Mouse (Mus musculus) lung, embryonic 15.5 days (tissue): ENCODE measurements at regions not wholly inside any gene's neighbourhood (a gene's known extent, or its start where the extent isn't known, plus 50 kb on each side); places are given as distances from the start of the nearest gene placed in this dataset.

Experiments used
- ATAC-seq: fragments of 200-750 bp; cut with Nextera tagmentation; 2 replicates; pipeline ENCODE4 v1.8.0; 2017; ENCODE audit warnings: moderate number of reproducible peaks, borderline replicate concordance; ENCODE audit not compliant: low FRiP score, low TSS enrichment; ENCODE audit errors: extremely low read depth
- H3K27ac ChIP-seq: fragments of 300-500 bp; sonication (generic); 2 replicates; pipeline ENCODE4 v1.5.1; 2015; ENCODE audit warnings: moderate library complexity, mild to moderate bottlenecking, inconsistent platforms
- H3K27me3 ChIP-seq: fragments of 300-500 bp; sonication (generic); 2 replicates; pipeline ENCODE4 v1.6.1; 2015; ENCODE audit warnings: inconsistent platforms
- H3K36me3 ChIP-seq: fragments of 300-500 bp; sonication (generic); 2 replicates; pipeline ENCODE4 v1.6.1; 2015; ENCODE audit warnings: inconsistent platforms
- H3K4me1 ChIP-seq: fragments of 300-500 bp; sonication (generic); 2 replicates; pipeline ENCODE4 v1.6.1; 2015; ENCODE audit warnings: inconsistent platforms
- H3K4me2 ChIP-seq: fragments of 300-500 bp; sonication (generic); 2 replicates; pipeline ENCODE4 v1.6.1; 2015; ENCODE audit warnings: inconsistent platforms, mild to moderate bottlenecking, moderate library complexity
- H3K4me3 ChIP-seq: fragments of 300-500 bp; sonication (generic); 2 replicates; pipeline ENCODE4 v1.5.1; 2015; ENCODE audit warnings: mild to moderate bottlenecking, inconsistent platforms
- H3K9ac ChIP-seq: fragments of 300-500 bp; sonication (generic); 2 replicates; pipeline ENCODE4 v1.6.1; 2015; ENCODE audit warnings: inconsistent platforms
- H3K9me3 ChIP-seq: fragments of 300-500 bp; sonication (generic); 2 replicates; pipeline ENCODE4 v1.6.1; 2016; ENCODE audit warnings: inconsistent platforms
- WGBS: fragments of 180-500 bp; shearing (Covaris S2); methylation state at CpG from one replicate; pipeline ENCODE4 v1.1.7; 2015; 5-methylcytosine and 5-hydroxymethylcytosine counted together

- Histone ChIP-seq H3K9me3 (no peaks in the 10 kb centered on the region), H3K27ac (no peak overlapping the region), H3K4me2 (no peak overlapping the region), H3K27me3 (no peaks in the 10 kb centered on the region), H3K4me3 (no peak overlapping the region), H3K4me1 (no peaks in the 10 kb centered on the region), H3K9ac (no peak overlapping the region), H3K36me3 (no peaks in the 10 kb centered on the region)
- ATAC-seq: no peak
- WGBS: 62% methylated on average over 4 of the region's 4 CpGs
Observed at GRCm38 (mm10) chr8:49282401-49282800, 438.6 kb upstream of the Tenm3 start.

DNA sequence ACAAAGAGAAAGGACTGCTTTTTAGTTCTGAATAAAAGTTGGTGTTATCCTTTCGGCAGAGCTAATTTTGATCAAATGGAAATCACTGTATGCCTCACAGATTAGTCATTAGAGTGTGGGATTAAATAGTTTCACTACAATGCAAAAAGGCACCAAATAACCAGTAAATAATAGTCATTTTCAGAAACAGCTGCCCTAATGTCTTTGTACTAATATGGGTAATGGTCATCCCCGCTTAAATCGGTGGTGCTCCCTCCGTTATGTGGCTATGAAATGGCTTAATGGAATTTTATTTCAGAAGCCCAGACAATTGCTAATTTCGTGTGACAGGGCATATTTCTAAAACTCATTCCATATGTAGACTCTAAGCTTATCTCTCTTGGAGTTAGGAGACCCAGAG lies 437.5 kb upstream of the Tenm3 start:
- Histone ChIP-seq H3K9ac (no peak overlapping the region), H3K4me1 (no peaks in the 10 kb centered on the region), H3K4me2 (no peak overlapping the region), H3K36me3 (no peaks in the 10 kb centered on the region), H3K27me3 (no peaks in the 10 kb centered on the region), H3K27ac (no peak overlapping the region), H3K9me3 (no peaks in the 10 kb centered on the region), H3K4me3 (no peak overlapping the region)
- no peak for ATAC-seq
- 78% methylated on average over 5 of the region's 5 CpGs for WGBS

DNA sequence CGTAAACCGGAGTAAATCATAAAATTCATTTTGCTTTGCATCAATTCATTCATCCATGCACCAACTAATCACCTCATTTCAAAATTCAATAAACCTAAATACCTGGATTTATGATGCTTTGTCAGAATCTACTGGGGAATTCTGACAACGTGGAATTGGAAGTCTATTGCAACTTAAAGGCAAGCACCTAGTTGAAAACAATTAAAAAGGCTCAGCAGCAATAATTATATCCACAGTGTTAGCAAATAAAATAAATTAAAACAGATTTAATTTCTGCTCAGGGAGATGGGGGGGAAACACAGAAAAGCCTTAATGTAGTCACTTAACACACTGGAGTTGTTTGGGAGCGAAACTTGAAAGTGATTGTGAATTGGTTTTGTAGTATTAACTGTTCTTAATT lies 430.3 kb upstream of the Tenm3 start:
- no peaks in the 10 kb centered on the region for H3K36me3 ChIP-seq
- no peak for ATAC-seq
- no peaks in the 10 kb centered on the region for H3K9me3 ChIP-seq
- WGBS: 80% methylated on average over 4 of the region's 4 CpGs
- no peak overlapping the region for H3K4me3 ChIP-seq
- H3K4me1 ChIP-seq: no peaks in the 10 kb centered on the region
- no peak overlapping the region for H3K4me2 ChIP-seq
- no peak overlapping the region for H3K9ac ChIP-seq
- H3K27me3 ChIP-seq: no peaks in the 10 kb centered on the region
- H3K27ac ChIP-seq: no peak overlapping the region

GRCm38 (mm10) chr8:49273109-49273508 lies 429.4 kb upstream of the Tenm3 start:
- no peaks in the 10 kb centered on the region for H3K27me3 ChIP-seq
- H3K9me3 ChIP-seq: no peaks in the 10 kb centered on the region
- H3K9ac ChIP-seq: no peak overlapping the region
- no peak overlapping the region for H3K27ac ChIP-seq
- no peak overlapping the region for H3K4me3 ChIP-seq
- H3K4me1 ChIP-seq: no peaks in the 10 kb centered on the region
- no peaks in the 10 kb centered on the region for H3K36me3 ChIP-seq
- no peak for ATAC-seq
- H3K4me2 ChIP-seq: no peak overlapping the region
- 97% methylated on average over 1 of the region's 1 CpGs for WGBS

DNA sequence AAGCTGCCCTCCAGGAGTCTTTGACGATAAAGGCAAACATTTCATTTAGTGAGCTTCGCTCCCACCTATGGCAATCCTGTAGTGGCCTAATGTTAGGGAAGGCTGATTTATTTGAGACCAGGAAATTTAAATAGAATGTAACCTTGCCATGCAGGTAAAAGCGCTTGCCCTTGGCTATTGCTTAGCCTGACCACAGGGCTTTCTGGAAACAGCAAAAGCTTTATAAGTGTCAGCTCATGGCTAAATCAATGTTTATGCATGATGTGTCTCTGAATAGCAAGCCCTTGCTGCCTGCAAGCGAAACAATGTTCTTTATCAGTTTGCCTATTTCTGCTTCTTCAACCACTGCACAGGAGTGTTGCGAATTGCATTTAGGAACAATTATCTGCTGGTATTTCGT lies 419.7 kb upstream of the Tenm3 start:
- no peaks in the 10 kb centered on the region for H3K9me3 ChIP-seq
- WGBS: 72% methylated on average over 6 of the region's 6 CpGs
- H3K4me3 ChIP-seq: no peak overlapping the region
- H3K36me3 ChIP-seq: no peaks in the 10 kb centered on the region
- ATAC-seq: no peak
- no peaks in the 10 kb centered on the region for H3K27me3 ChIP-seq
- no peak overlapping the region for H3K4me2 ChIP-seq
- H3K4me1 ChIP-seq: no peaks in the 10 kb centered on the region
- no peak overlapping the region for H3K9ac ChIP-seq
- H3K27ac ChIP-seq: no peak overlapping the region

- no peak for ATAC-seq
- WGBS: 83% methylated on average over 3 of the region's 3 CpGs
- H3K4me1 ChIP-seq: no peaks in the 10 kb centered on the region
- no peak overlapping the region for H3K9ac ChIP-seq
- no peaks in the 10 kb centered on the region for H3K9me3 ChIP-seq
- H3K36me3 ChIP-seq: no peaks in the 10 kb centered on the region
- no peak overlapping the region for H3K4me3 ChIP-seq
- H3K27me3 ChIP-seq: no peaks in the 10 kb centered on the region
- H3K4me2 ChIP-seq: no peak overlapping the region
- no peak overlapping the region for H3K27ac ChIP-seq
Observed at GRCm38 (mm10) chr8:49262797-49263196, 419.0 kb upstream of the Tenm3 start.

DNA sequence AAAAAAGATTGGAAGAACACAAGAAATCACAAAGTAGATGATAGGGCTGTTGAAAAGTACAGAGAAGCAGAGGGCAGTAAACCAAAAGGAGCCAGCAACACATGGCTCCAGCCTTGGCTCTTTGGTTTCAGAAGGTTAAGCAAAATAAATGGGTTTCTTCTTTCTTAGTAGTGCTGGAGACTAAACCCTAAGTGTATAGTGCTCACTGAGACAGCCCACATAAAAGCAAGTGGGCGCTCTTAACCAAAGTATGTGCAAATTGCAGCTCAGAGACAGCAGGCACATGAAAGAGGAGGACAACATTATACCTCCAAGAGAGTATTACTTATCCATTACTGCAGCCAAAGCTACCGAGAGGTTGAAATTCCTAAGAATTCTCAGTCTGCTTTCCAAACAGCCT lies 412.2 kb upstream of the Tenm3 start:
- Histone ChIP-seq H3K9ac (no peak overlapping the region), H3K36me3 (no peaks in the 10 kb centered on the region), H3K9me3 (no peaks in the 10 kb centered on the region), H3K4me1 (no peaks in the 10 kb centered on the region), H3K4me2 (no peak overlapping the region), H3K4me3 (no peak overlapping the region), H3K27me3 (no peaks in the 10 kb centered on the region), H3K27ac (no peak overlapping the region)
- WGBS: 60% methylated on average over 2 of the region's 2 CpGs
- no peak for ATAC-seq

DNA sequence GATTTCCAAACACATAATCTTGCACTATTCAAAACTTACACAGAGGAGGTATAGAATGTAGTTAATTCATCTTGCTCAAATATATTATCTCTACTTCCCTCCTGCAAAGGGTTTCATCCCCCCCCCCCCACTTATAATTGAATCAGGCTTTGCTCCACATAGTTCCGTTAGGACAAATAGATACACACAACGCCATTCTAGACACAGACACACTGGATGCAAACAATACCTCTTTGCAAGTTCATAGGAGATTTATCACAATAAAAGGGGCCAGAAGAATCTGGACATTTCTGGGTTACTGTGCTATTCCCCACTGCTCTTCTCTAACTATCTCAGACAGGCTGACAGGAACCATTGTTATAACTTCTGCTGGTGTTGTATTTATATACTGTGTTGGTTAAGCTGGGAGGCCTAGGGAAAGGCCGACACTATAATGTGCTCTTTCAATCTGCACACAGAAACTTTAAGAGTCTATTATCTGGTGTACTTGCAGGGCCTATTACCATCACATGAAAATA lies 410.6 kb upstream of the Tenm3 start:
- H3K27me3 ChIP-seq: no peaks in the 10 kb centered on the region
- no peak for ATAC-seq
- H3K36me3 ChIP-seq: no peaks in the 10 kb centered on the region
- no peaks in the 10 kb centered on the region for H3K9me3 ChIP-seq
- H3K4me3 ChIP-seq: no peak overlapping the region
- WGBS: 69% methylated on average over 3 of the region's 3 CpGs
- H3K4me1 ChIP-seq: no peaks in the 10 kb centered on the region
- H3K4me2 ChIP-seq: no peak overlapping the region
- H3K27ac ChIP-seq: no peak overlapping the region
- H3K9ac ChIP-seq: no peak overlapping the region

GRCm38 (mm10) chr8:49243002-49243401 lies 399.3 kb upstream of the Tenm3 start:
- Histone ChIP-seq H3K27ac (no peak overlapping the region), H3K27me3 (no peaks in the 10 kb centered on the region), H3K9me3 (no peaks in the 10 kb centered on the region), H3K4me1 (no peaks in the 10 kb centered on the region), H3K4me3 (no peak overlapping the region), H3K4me2 (no peak overlapping the region), H3K9ac (no peak overlapping the region), H3K36me3 (no peaks in the 10 kb centered on the region)
- ATAC-seq: no peak
- 53% methylated on average over 5 of the region's 5 CpGs for WGBS

GRCm38 (mm10) chr8:49236822-49237071 lies 393.0 kb upstream of the Tenm3 start:
- ATAC-seq: no peak

GRCm38 (mm10) chr8:49236021-49236821 lies 392.5 kb upstream of the Tenm3 start:
- 81% methylated on average over 7 of the region's 7 CpGs for WGBS
- no peak for ATAC-seq
- Histone ChIP-seq H3K27ac (no peak overlapping the region), H3K9ac (no peak overlapping the region), H3K9me3 (no peaks in the 10 kb centered on the region), H3K36me3 (no peaks in the 10 kb centered on the region), H3K4me1 (no peaks in the 10 kb centered on the region), H3K27me3 (no peaks in the 10 kb centered on the region), H3K4me3 (no peak overlapping the region), H3K4me2 (no peak overlapping the region)

More at GRCm38 (mm10) chr8:49236822-49237071, 393.0 kb upstream of the Tenm3 start:
- no peaks in the 10 kb centered on the region for H3K27me3 ChIP-seq
- no peak overlapping the region for H3K27ac ChIP-seq
- 66% methylated on average over 4 of the region's 4 CpGs for WGBS
- no peaks in the 10 kb centered on the region for H3K9me3 ChIP-seq
- H3K9ac ChIP-seq: no peak overlapping the region
- no peak overlapping the region for H3K4me3 ChIP-seq
- no peaks in the 10 kb centered on the region for H3K36me3 ChIP-seq
- H3K4me2 ChIP-seq: no peak overlapping the region
- no peaks in the 10 kb centered on the region for H3K4me1 ChIP-seq

DNA sequence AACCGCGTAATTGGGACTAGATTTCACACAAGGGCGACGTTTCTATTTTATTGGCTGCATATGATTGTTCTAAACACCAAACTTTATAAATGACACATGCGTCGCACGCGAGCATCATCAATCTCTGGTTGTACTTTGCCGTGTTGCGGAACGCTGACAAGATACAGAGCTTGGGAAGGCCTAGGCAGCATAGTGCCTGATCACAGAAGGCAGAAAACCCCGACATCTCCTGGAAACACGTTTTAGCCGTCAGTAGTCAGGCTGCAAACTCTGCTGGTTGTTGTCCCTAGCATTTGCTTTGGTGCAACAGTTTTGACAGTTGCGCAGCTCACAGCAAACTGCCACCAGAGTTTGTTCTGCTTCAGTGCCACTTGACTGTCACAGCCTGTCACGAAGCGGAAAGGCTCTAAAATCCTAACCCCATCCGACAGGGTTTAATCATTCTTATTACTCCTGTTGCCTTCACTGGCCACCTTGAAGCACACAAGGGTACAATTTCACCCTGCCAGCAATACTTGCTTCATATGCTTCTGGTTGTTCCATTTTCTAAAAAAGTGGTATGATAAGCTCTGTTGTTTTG lies 380.2 kb upstream of the Tenm3 start:
- Histone ChIP-seq H3K4me2 (no peak overlapping the region), H3K4me3 (no peak overlapping the region)

DNA sequence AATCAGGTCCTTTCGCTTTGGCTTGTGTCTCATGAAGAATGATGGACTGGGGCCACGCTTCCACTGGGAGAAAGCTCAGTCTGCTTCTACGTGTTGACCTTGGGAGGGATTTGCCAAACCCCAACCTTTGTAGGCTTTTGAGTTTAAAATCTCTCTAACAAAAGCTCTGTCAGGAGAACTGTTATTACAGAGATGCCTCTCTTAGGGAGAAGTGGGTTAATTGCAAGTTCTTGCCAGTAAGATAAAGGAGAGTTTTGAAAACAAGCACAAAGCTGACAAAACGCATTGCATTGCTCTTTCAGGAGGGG lies 351.5 kb upstream of the Tenm3 start:
- H3K27me3 ChIP-seq: no peaks in the 10 kb centered on the region
- H3K4me2 ChIP-seq: no peak overlapping the region
- H3K9me3 ChIP-seq: no peaks in the 10 kb centered on the region
- ATAC-seq: no peak
- WGBS: 75% methylated on average over 4 of the region's 4 CpGs
- no peaks in the 10 kb centered on the region for H3K36me3 ChIP-seq
- H3K4me1 ChIP-seq: no peaks in the 10 kb centered on the region
- H3K27ac ChIP-seq: no peak overlapping the region
- no peak overlapping the region for H3K9ac ChIP-seq
- H3K4me3 ChIP-seq: no peak overlapping the region

More for the DNA sequence above, 380.2 kb upstream of the Tenm3 start:
- no peaks in the 10 kb centered on the region for H3K36me3 ChIP-seq
- no peak overlapping the region for H3K9ac ChIP-seq
- H3K9me3 ChIP-seq: no peaks in the 10 kb centered on the region
- H3K27me3 ChIP-seq: no peaks in the 10 kb centered on the region
- no peaks in the 10 kb centered on the region for H3K4me1 ChIP-seq
- no peak overlapping the region for H3K27ac ChIP-seq
- ATAC-seq: no peak
- 65% methylated on average over 18 of the region's 18 CpGs for WGBS
